Comparison of ENCODE assay signal across 17 mouse cellular contexts in the genomic region with DNA sequence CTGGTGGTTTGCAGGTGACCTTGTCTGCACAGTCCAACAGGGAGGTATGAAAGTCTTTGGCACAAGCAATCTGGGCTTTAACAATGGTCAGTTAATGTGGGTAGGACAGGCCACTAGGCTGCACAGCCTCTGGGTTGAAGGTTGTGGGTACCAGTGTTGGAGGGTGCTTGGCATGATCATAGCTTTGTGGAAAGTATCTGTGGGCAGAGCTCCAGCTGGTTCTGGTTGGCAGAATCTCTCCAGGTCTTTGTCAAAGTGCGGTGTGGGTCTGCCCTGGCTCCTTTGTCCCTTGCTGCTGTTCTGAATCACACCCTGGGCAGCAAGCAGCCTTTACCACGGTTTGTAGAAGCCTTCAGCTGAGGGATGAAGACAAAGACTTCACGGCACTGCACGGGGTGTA. TPM values are rescaled to one million over a fixed set of nuclear protein-coding genes. Genes with fewer than 3 reads are reported as not detected.
DNase-seq lines count a peak whose midpoint lies in the region; ATAC-seq lines count a peak whose summit lies in the region.
"Had no signal": no experiment of that assay in that cellular context is flagged by ENCODE, and none has a peak within 500 bp of the region (broad histone marks: within the 10 kb centered on the region; RNA-seq: fewer than 3 reads in every experiment).

No protein-coding gene starts in this region.

- H3K27ac ChIP-seq in forebrain, embryonic 15.5 days (replicated peaks): no peak overlapping the region
- H3K27ac ChIP-seq in forebrain, embryonic 11.5 days (ENCODE audit: low read depth, low read length): no peak overlapping the region
- peak overlapping the region; percentile 40; the same call in 1 of the 2 replicates for H3K27ac ChIP-seq in hindbrain, embryonic 10.5 days
- no peak overlapping the region for H3K27ac ChIP-seq in hindbrain, embryonic 13.5 days
- no peak overlapping the region for H3K27ac ChIP-seq in embryonic facial prominence, embryonic 13.5 days
- H3K27ac ChIP-seq: forebrain, embryonic 13.5 days; hindbrain, embryonic 12.5 days; hindbrain, postnatal 0 days had no signal

- H3K27me3 ChIP-seq in forebrain, embryonic 15.5 days: no peaks in the 10 kb centered on the region
- H3K27me3 ChIP-seq in forebrain, embryonic 11.5 days (ENCODE audit: control insufficient read depth, insufficient read depth, low read length): no peaks in the 10 kb centered on the region
- H3K27me3 ChIP-seq in hindbrain, embryonic 10.5 days (ENCODE audit: insufficient read depth, poor library complexity, severe bottlenecking): 0 out of 2 replicates have a peak, but pooled peaks cover 3% of the 10 kb centered on the region
- H3K27me3 ChIP-seq in hindbrain, embryonic 13.5 days: 0 out of 2 replicates have a peak, but pooled peaks cover 5% of the 10 kb centered on the region
- H3K27me3 ChIP-seq in embryonic facial prominence, embryonic 13.5 days: no peaks in the 10 kb centered on the region
- H3K27me3 ChIP-seq: embryonic facial prominence, embryonic 15.5 days; forebrain, embryonic 13.5 days; heart, embryonic 13.5 days; hindbrain, embryonic 12.5 days; Patski had no signal

- H3K9me3 ChIP-seq in forebrain, embryonic 15.5 days: no peaks in the 10 kb centered on the region
- no peaks in the 10 kb centered on the region for H3K9me3 ChIP-seq in forebrain, embryonic 11.5 days (ENCODE audit: control insufficient read depth, low read length)
- H3K9me3 ChIP-seq in hindbrain, embryonic 10.5 days: no peaks in the 10 kb centered on the region
- H3K9me3 ChIP-seq in hindbrain, embryonic 13.5 days: no peaks in the 10 kb centered on the region
- no peaks in the 10 kb centered on the region for H3K9me3 ChIP-seq in embryonic facial prominence, embryonic 13.5 days
- H3K9me3 ChIP-seq: embryonic facial prominence, embryonic 15.5 days; forebrain, embryonic 13.5 days; heart, embryonic 13.5 days; hindbrain, embryonic 12.5 days had no signal

- H3K4me1 ChIP-seq in forebrain, embryonic 15.5 days: no peaks in the 10 kb centered on the region
- no peaks in the 10 kb centered on the region for H3K4me1 ChIP-seq in forebrain, embryonic 11.5 days (replicated peaks; ENCODE audit: control insufficient read depth, insufficient read depth, low read length)
- 0 out of 2 replicates have a peak, but pooled peaks cover 8% of the 10 kb centered on the region for H3K4me1 ChIP-seq in hindbrain, embryonic 10.5 days (replicated peaks)
- H3K4me1 ChIP-seq in hindbrain, embryonic 13.5 days (replicated peaks): 0 out of 2 replicates have a peak, but pooled peaks cover 6% of the 10 kb centered on the region
- H3K4me1 ChIP-seq in embryonic facial prominence, embryonic 13.5 days: peaks cover 24% of the 10 kb centered on the region
- H3K4me1 ChIP-seq: hindbrain, embryonic 12.5 days had no signal

- H3K9ac ChIP-seq in forebrain, embryonic 15.5 days (replicated peaks): no peak overlapping the region
- H3K9ac ChIP-seq in forebrain, embryonic 11.5 days (ENCODE audit: low read length): no peak overlapping the region
- no peak overlapping the region for H3K9ac ChIP-seq in hindbrain, embryonic 13.5 days
- H3K9ac ChIP-seq in embryonic facial prominence, embryonic 13.5 days: no peak overlapping the region
- H3K9ac ChIP-seq: embryonic facial prominence, embryonic 15.5 days; forebrain, embryonic 13.5 days; heart, embryonic 13.5 days; hindbrain, embryonic 12.5 days had no signal

- no peaks in the 10 kb centered on the region for H3K36me3 ChIP-seq in forebrain, embryonic 15.5 days
- no peaks in the 10 kb centered on the region for H3K36me3 ChIP-seq in forebrain, embryonic 11.5 days (ENCODE audit: control insufficient read depth, insufficient read depth, low read length)
- no peaks in the 10 kb centered on the region for H3K36me3 ChIP-seq in hindbrain, embryonic 10.5 days
- H3K36me3 ChIP-seq in hindbrain, embryonic 13.5 days: no peaks in the 10 kb centered on the region
- H3K36me3 ChIP-seq in embryonic facial prominence, embryonic 13.5 days: no peaks in the 10 kb centered on the region
- H3K36me3 ChIP-seq: embryonic facial prominence, embryonic 15.5 days; heart, embryonic 13.5 days; hindbrain, embryonic 12.5 days had no signal

- no peak overlapping the region for H3K4me2 ChIP-seq in forebrain, embryonic 15.5 days (replicated peaks)
- H3K4me2 ChIP-seq in forebrain, embryonic 11.5 days (ENCODE audit: low read depth, low read length, severe bottlenecking): no peak overlapping the region
- no peak overlapping the region for H3K4me2 ChIP-seq in hindbrain, embryonic 13.5 days
- no peak overlapping the region for H3K4me2 ChIP-seq in embryonic facial prominence, embryonic 13.5 days
- H3K4me2 ChIP-seq: forebrain, embryonic 13.5 days; hindbrain, embryonic 12.5 days had no signal

- H3K4me3 ChIP-seq in forebrain, embryonic 15.5 days: no peak overlapping the region
- H3K4me3 ChIP-seq in forebrain, embryonic 11.5 days (ENCODE audit: low read depth, low read length): no peak overlapping the region
- H3K4me3 ChIP-seq in hindbrain, embryonic 10.5 days: no peak overlapping the region
- H3K4me3 ChIP-seq in hindbrain, embryonic 13.5 days: no peak overlapping the region
- no peak overlapping the region for H3K4me3 ChIP-seq in embryonic facial prominence, embryonic 13.5 days
- H3K4me3 ChIP-seq: embryonic facial prominence, embryonic 15.5 days; forebrain, embryonic 13.5 days; heart, embryonic 13.5 days; hindbrain, embryonic 12.5 days had no signal

- peak; percentile 29; the same call in 1 of the 2 replicates for ATAC-seq in forebrain, embryonic 15.5 days (replicated peaks)
- no peak for ATAC-seq in forebrain, embryonic 11.5 days (replicated peaks; ENCODE audit: low FRiP score)
- ATAC-seq in hindbrain, embryonic 13.5 days (ENCODE audit: low FRiP score): no peak
- ATAC-seq in embryonic facial prominence, embryonic 13.5 days (ENCODE audit: insufficient number of reproducible peaks, insufficient read depth, low FRiP score, low TSS enrichment, low read depth): peak; percentile 26; the same call in 1 of the 2 replicates
- ATAC-seq: forebrain, embryonic 13.5 days; hindbrain, postnatal 0 days; Patski had no signal

- 54% methylated on average over 4 of the region's 4 CpGs for WGBS in forebrain, embryonic 15.5 days
- WGBS in forebrain, embryonic 11.5 days: 67% methylated on average over 4 of the region's 4 CpGs
- WGBS in hindbrain, embryonic 10.5 days: 64% methylated on average over 4 of the region's 4 CpGs
- 69% methylated on average over 4 of the region's 4 CpGs for WGBS in hindbrain, embryonic 13.5 days
- 81% methylated on average over 4 of the region's 4 CpGs for WGBS in embryonic facial prominence, embryonic 13.5 days

- no peak for DNase-seq in forebrain, embryonic 11.5 days (ENCODE audit: low spot score)
- no peak for DNase-seq in hindbrain, embryonic 10.5 days (ENCODE audit: low spot score)
- no peak for DNase-seq in right cerebral cortex, postnatal 4 days
- DNase-seq in kidney, adult 8-10 months: no peak
- DNase-seq: cerebellum, adult 11-12 months; cerebellum, adult 9-10 months; cerebellum, postnatal 25 days; gastrocnemius, postnatal 14 days had no signal

RNA-seq across cellular contexts. Expression of a gene that starts 24.0 kb away (rescaled TPM):
- polyA plus RNA-seq in forebrain, embryonic 15.5 days (2015; fragmentation: Nextera tagmentation; extraction: Ambion mirVana): 4,419 and 4,667 TPM in 2 replicates
- 2,631 and 2,769 TPM in 2 replicates for polyA plus RNA-seq in forebrain, embryonic 11.5 days (2014; fragmentation: Nextera tagmentation; extraction: Ambion mirVana)
- 3,283 and 4,408 TPM in 2 replicates for polyA plus RNA-seq in hindbrain, embryonic 10.5 days (2016; fragmentation: Nextera tagmentation; extraction: Ambion mirVana)
- polyA plus RNA-seq in hindbrain, embryonic 13.5 days (2015; fragmentation: Nextera tagmentation; extraction: Ambion mirVana): 5,412 and 5,881 TPM in 2 replicates
- polyA plus RNA-seq in embryonic facial prominence, embryonic 13.5 days (2015; fragmentation: Nextera tagmentation; extraction: Ambion mirVana): 2,558 and 2,783 TPM in 2 replicates

Comparison
In these comparisons a context has a peak if more than half of its experiments do, and no peak if none do; other contexts are left out.
1. ATAC-seq: peak in forebrain, embryonic 15.5 days (single experiment) and embryonic facial prominence, embryonic 13.5 days (single experiment); none in forebrain, embryonic 11.5 days (single experiment) and hindbrain, embryonic 13.5 days (single experiment).